Mouse (Mus musculus): ENCODE data around the gene Gns.
A peak's percentile ranks its signal among the peaks of the same experiment; 100 is the strongest.

The Gns gene

DNA sequence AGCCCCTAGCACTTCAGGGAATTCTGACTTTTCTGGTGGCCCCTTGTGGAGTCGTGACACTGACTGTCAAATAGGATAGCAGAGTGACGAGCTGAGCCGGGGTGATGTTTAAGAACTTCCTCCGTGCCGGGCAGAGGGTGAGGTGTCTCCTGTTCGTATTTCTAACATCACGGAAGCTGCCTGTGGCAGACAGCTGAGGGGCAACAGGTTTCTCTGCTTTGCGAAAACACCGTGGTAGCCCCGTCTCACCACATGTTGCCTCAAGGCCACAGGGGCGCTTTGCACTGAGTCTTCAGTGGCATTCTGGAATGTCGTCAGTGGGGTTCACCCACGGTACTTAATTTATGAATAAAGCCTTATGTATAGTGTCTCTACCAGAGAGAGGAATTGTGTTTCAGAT, 2.4 kb downstream of the Gns start:
- DNase-seq: no peak

DNA sequence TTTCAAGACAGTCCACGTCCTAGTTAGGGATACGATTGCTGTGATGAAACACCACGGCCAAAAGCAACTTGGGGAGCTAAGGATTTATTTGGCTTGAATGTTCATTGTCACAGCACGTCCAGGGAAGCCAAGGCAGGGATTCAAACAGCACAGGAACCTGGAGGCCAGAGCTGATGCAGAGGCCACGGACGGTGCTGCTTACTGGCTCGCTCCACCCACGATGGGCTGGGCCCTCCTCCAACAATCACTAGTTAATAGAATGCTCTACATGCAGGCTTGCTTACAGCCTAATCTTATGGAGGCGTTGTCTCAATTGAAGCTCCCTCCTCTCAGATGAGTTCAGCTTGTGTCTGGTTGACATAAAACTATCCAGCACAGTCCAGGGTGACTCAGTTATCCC, 2.9 kb downstream of the Gns start:
- DNase-seq: peak; percentile 39

DNA sequence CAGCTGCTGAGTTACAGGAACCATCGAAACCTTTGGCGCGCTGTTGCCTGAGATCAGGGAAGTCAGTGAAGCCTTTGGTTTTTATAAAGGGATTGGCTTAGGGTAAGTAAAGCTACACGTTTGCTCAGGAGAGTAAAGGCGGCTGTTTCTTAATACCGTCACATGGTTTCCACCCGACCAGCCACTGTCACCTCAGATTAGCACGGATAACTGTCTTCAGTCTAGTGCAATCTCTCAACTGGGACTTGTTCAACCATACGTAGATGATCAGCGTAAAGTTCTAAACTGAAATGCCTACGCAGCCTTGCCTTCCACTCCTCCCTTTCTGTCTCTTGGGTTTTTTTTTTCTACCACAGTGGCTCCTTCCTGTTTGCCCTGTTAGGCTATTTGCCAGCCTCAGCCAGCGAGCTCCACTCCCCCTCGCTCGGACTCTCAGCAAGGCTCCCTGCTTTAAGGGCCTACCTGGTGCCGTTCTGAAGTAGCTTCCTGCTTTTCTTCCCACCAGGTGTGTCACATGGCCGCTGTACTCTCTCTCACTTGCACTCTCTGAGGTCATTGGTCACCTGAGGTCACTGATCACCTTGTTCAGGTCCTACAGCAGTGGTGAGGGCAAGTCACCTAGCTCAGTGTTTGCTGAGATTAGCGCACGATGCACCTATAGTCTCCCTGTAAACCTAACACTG, 4.0 kb downstream of the Gns start:
- peak; percentile 38 for DNase-seq

DNA sequence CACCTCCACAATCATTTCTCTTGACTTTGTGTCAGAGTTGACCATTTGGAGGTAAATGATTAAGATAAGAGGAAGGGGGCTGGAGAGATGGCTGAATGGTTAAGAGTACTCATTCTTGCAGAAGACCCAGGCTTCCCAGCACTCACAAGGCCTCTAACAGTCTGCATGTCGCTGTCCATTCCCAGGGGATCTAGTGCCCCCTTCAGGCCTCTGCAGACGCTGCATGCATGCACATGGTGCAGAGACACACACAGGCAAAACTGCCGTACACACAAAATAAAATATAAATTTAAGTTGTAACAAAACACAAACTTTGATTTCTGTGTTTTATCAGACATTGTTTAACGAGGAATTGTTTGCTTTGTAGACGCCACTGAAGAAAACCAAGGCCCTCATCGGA, 5.9 kb downstream of the Gns start:
- peak; percentile 48 for DNase-seq

DNA sequence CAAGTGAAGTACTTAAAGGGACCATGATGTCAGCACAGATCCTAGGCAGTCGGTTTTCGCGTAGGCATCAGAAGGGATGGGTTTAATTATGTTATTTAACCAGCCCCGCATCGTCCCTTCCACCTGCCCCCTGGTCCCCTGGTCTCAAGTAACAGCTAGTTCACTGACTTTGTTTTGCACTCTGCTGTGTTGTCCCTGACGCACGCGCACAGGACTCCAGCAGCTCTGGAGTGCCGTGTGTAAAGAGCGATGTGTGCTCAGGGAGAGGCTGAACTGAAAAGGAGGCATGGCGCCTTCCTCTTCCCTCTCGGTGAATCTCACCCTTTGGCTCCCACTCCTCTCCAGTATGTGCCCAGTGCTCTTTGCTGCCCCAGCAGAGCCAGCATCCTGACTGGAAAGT, 9.1 kb downstream of the Gns start:
- no peak for DNase-seq

DNA sequence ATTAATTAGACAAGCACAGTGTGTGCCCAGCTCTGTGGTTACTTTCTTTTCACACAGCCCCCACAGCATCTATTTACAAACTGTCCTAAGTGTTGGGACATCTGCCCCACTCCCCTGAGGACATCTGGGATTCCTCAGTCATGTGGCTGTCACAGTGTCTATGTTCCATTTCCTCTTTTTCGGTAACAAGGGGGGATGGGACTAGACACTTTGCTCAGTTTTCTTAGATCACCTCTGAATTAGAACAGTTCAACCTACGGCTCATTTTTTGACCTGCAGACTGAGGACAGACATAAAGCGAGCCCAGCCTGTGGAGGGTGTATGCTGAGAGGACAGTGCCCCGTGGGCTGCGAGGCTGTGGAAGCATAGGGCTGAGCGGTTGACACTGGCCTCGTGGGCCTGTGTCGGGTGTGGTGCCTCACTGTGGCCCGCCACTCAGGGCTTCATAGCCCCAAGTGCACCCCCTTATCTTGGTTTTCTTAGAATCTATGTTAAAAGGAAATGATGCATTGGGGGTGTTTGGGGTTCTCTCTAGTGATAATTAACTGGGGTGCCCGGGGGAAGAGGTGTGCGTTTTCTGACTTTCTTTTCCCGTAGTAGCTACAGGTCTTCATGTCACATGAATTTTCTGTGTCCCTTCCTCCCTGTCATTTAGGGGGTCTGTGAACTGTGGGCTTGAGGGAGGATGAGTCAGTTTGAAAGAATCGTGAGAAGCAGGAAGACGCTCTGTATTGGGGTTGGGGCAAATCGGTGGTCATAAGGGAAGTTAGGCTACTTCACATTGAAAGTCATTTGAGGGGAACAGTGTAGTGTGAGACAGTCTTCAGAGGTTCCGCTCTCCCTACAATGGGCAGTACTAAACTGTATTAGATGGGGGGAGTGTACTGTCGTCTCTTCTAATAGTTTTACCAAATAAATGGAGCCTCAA, 10.1 kb downstream of the Gns start:
- DNase-seq: no peak

DNA sequence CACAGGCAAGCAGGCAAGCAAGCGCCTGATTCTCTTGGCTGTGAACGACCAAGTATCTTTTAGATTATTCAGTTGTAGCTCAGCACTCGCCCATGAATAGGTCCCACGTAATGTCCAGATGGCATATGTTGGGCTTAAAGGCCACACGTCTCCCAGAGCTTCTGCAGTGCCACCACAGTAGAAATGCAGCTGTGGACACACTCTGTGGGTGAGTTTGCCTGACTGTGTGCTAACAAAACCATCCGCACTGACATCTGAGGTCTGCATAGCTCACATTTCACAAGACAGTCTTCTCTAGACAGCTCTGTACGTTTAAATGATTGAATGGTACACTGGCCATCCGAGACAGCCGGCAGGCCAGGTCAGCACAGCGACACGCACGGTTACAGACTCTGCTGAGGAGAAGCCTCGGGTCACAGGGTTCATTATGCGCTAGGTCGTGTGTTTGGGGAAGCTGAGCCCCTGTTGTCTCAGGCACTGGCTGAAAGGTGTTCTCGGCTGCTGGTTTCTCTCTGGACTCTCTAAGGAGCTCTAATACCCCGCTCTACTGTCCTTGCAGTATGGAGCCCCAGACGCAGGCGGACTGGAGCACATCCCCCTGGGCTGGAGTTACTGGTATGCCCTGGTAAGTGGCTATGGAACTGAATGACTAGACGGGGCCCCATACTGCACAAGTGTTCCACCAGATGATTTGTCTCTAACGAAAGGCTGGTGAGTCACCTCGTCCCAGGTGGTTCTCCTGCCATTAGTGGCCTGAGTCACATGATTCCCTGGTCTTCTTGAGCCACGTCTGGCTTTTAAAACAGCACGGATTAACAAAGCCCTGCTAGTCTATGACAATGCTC, 11.0 kb downstream of the Gns start:
- no peak for DNase-seq

DNA sequence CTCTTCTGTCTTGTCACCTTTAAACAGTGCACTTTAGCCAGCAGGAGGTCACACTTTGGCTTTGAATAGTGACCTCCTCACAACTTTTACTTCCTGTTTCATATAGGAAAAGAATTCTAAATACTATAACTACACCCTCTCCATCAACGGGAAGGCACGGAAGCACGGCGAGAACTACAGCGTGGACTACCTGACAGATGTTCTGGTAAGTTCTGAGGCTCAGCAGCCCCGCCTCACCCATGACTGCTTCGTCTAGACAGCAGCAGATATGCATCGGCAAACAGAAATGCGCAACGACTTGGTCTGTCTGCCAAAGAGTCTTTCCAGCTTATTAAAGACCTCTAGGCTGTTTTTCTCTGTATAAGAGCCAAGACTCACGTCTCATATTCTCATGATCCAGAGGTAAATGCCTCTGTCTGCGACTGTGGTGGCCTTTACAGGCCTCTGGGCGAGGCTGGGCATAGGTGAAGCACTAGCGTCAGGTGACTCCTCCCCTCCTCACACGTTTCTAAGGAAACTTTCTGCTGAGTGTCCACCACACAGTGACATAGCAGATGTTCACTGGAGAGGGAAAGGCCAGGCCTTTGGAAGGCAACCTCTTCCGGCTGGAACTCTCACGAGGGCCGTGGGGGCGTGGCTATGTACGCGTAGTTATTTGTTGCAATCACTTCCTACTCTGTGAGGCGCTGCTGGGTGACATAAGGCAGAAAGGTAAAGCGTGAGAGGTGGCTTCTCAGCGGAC, 11.8 kb downstream of the Gns start:
- no peak for DNase-seq

DNA sequence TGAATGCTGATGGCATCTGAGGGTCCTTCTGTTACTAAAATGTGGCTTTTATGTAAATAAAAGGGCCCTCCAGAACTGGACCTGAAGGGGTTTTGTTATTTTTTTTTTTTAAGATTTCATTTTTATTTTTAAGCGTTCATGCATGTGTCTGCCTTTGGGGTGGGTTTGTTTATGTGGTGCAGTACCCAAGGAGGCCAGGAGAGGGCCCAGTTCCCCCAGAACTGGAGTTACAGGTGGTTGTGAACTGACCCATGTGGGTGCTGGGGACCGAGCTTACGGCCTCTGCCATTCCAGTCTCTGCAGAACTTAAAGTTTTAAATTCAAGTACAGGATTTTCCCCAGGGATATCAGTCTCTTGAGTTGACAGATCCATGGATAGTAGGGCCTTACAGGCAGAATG, 14.5 kb downstream of the Gns start:
- DNase-seq: no peak

DNA sequence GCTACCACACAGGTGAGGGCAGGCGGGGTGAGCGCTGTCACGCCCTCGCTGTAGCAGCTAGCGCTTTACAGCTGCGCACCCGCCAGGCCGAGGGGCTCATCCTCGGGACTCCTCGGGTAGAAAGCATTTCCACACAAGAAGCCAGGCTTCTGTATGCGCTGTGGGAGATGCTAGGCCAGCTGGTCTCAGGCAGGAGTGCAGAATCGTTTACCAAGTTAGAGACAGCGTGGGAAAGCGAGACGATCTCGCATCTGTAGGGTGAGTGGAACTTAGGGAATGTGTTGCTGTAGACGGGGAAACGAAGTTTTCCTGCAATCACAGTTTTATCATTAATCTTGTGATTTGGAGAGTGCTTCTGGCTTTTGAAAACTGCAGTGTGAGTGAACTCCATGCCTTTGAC, 16.4 kb downstream of the Gns start:
- no peak for DNase-seq

DNA sequence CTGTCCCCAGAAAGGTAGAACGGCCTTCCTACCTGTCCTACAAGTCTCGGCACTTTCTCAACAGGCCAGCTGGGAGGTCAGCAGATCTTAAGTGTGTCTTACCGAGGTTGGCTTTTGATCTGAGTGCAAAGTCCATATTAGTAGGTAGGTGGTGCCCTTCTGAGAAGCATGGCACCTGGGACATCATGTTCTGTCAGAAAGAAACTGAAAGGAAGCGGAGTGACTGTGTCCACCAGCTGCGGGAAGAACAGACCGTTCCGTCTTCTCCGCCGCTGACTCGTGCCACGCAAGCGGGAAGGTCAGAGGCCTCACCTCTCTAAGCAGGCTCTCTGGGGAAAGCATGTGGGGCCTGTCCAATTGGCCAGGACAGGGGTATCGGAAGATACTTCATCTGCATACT, 19.8 kb downstream of the Gns start:
- peak; percentile 85 for DNase-seq

DNA sequence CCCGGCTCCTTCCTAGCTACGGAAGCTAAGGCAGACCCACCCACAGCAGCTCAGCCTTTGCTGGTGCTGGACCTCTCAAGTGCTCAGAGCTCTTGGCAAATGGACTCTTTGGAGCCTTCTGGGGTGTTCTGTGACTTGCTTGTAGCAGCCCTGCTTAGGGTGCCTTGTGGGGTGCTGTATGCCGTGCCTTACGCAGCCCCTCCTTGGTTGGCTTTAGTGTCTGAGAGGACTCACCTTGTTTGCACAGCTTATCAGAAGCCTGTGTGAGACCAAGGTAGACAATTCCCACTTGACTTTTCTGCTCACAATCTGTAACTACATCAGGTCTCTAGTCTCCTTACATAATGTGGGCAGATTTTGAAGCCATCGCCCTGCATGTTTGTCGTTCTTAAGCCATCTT, 20.8 kb downstream of the Gns start:
- DNase-seq: no peak

DNA sequence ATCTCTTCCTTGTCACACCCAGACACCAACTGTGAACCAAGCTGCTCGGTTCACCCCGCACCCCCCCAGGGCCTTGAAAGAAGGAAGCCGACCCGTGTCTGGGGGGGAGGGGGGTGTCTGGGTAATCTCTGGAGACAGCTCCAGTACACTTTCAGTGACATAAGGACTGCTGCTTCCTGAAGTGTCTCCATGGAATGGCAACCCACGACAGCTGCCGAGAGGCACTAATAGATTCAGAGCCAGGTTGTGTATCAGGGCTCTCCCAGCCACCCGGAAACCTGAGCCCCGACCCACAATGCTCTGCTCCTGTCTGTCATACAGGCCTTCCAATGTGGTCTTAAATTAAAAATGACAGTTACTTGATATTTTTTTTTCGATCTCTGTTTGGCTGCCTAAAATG, 21.5 kb downstream of the Gns start:
- no peak for DNase-seq

DNA sequence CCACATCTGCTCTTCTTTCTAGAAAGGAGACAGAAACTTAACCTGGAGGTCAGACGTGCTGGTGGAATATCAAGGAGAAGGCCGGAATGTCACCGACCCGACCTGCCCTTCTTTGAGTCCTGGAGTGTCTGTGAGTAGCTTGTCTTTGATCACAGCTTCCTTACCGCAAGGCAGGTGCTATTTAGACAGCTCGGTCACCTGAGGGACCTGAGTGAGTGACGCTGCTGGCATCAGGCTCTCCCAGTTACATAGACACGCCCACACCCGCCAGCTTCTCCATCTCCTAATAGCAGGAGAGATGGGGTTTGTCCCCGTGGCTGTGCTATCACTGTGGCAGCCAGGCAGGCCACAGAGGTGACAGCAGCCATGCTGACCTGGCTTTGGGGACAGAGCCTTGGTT, 25.7 kb downstream of the Gns start:
- no peak for DNase-seq

DNA sequence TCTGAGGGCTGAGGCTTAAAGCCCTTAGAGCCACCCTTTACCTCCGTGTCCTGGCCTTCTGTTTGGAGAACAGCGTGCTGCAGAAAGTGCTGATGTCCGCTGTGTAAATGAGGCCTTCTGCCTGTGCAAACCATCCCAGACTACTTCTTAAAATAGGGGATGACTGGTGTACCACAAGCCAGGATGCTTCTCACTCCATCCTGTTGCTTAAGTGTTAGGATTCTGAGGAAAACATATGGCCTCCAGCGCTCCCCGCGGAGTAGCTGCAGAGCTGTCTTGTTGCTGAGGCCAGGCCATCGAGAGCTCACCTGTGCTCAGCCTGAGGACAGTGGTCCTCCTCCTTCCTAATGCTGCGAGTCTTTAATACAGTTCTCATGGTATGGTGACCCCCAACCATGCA, 27.0 kb downstream of the Gns start:
- DNase-seq: no peak

DNA sequence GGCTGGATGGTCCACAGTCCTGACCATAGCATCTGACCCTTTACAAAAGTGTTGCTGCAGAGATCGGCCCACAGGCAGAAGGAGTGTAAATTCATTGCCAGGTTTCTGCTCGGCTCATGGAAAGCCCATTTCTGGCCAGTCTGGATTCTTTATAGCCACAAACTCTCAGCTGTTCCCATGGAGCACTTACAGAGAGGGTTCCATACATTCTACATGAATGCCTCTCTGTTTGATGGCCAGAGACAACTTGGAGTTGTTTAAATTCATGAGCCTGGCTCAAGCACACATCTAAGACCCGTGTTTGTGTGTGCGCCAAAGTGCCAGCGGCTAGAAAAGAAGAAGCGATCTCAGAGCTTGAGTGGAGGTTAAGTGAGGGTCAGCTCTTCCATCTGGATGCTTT, 29.4 kb downstream of the Gns start:
- DNase-seq: no peak

DNA sequence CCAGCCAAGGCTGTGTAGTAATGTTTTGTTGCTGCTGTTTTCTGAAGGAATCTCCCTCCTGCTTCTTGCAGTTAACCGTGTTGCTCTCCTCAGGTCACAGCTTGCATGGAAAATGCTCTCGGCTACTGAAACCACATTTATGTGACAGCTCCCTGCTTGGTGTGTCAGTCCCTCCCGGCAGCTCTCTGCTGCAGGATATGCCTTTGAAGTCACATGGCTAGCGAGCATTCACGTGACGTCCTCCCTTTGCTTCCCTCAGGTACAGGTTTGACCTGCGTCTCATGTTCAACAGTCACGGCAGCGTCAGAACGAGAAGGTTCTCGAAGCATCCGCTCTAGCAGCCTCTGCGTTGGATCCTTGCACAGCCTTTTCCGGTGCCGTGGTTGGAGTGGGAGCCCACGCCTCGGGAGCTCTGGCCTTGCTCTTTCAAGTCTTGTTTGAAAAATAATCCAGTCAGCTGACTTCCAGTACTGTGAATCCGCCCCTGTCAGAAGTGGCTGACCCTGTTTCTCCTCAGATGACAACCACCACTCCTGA, 30.0 kb downstream of the Gns start:
- DNase-seq: peak; percentile 22

DNA sequence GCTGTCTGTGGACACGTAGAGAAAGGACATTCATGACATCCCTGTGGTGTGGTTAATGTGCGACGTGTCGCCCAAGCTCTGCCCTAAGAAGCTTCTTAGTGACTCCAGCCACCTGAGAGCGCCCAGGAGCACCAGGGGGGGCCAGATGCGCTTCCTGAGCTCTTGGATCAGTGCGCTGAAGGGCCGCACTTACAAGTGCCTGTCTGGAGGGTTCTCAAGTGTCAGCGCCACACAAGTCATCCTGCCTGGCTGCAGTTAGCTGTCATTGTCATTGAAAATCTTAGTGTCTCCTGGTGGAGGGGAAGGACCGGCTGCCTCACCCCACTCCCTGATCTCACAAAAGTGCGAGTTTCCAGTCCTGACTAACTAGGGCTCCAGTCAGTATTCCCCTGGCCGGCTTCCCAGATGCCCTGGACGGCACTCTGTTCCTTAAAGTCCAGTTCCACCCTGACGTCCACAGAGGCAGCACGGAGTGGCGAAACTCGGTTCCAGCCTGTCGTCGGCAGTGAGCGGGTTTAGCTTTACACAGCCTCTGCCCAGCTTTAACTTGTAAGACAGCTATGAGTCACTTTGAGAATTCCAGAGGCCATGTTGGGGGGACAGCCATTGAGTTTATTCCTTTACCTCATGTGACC, 30.8 kb downstream of the Gns start:
- DNase-seq: peak; percentile 48

DNA sequence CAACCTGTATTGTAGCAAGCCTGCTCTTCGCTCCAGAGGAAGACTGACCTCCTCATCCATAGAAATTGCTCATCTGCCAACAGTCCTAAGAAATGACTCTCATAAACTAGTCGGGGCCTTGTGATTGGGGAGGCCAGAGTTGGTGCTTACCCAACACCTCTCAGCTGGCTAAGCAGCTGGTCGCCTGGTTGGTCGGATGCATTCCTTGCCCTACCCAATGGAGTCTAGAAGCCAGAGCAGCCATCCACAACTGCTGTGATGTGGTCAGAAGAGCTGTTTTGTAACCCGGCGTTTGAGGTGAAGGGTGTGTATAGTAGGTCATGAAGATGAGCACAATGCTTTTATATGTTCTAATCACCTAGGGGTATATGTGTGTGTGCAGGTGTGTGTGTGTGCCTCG, 33.7 kb downstream of the Gns start:
- DNase-seq: no peak

DNA sequence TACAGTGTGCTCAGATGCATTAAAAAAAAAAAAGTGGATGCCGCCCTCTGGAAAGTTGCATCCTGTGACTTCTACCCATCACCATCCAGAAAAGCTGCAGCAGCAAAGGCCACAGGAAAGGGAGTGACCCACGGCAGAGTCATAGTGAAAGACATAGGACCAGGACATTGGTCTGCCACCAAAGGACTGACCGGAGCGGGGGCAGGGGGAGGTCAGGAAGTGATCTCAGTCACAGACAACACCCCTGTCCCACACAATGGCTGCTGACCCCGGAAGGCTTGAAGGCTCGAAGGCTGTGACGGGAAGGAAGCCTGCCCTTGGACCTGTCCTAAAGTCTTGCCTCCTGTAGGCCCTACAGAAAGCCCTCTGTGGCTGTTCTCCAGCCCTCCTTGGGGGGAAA, 36.1 kb downstream of the Gns start:
- DNase-seq: no peak

DNA sequence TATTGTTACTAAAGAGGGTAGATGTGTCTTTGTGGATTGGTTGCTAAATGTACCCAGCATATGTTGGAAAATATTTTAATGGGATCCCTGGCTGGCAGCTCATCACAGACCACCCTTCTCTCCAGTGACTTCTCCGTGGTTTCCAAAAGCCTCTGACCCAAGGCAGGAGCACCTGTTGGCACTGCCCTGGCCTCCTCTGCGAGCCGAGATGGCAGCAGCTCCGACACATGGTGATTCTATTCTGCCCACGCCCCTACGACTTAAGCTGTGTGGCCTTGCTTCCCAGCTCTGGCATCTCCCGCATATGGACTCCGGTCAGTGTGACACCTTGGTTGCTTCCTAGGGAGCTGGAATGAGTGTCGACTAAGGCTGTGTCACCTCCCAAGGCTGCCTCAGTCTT, 38.2 kb downstream of the Gns start:
- DNase-seq: no peak

DNA sequence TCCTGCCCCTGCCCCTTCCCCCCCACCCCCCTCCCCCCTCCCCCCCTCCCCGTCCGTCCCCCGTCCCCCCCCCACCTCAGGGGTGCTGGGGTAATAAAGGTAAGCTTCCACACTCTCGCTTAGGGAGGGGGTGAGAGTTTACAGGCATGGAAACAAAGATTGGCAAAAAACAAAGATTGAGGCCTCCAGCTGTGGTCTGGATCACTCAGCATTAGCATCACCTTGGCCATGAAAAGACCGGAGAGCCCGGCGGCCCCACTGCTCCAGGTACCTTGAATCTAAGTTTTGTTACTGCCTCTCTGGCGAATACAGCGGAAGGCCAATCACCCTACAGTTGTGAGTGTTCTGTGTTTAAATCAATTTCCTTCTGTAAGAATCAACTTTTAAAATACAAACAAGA, 39.1 kb downstream of the Gns start:
- no peak for DNase-seq
